Mouse (Mus musculus): ENCODE results near the gene Pi16.
"Not testable (repeated sequence)": the region's sequence is repeated elsewhere in the genome, so short reads cannot be mapped to it uniquely, and the experiment has no call there.

- TF ChIP-seq CTCF, POLR2A (IDR thresholded peaks at IDR 0.05; ENCODE audit: insufficient read depth, low read depth, low read length): not testable (repeated sequence)
Observed at GRCm38 (mm10) chr17:29351056-29351455, 33.6 kb downstream of the Pi16 start.
